Mouse (Mus musculus) CD8-positive naive resting alpha-beta T cell, adult 57 days (primary cell): Measurements from ENCODE around the gene Krt20. TPM values are rescaled to one million over a fixed set of nuclear protein-coding genes. Genes with fewer than 3 reads are reported as not detected.

Source experiments
- total RNA-seq: library from RNA; stranded (reverse); gene quantifications from one replicate; pipeline ENCODE4 v1.2.4, GENCODE M21; 2023

Gene Krt20
- not detected for total RNA-seq

DNA sequence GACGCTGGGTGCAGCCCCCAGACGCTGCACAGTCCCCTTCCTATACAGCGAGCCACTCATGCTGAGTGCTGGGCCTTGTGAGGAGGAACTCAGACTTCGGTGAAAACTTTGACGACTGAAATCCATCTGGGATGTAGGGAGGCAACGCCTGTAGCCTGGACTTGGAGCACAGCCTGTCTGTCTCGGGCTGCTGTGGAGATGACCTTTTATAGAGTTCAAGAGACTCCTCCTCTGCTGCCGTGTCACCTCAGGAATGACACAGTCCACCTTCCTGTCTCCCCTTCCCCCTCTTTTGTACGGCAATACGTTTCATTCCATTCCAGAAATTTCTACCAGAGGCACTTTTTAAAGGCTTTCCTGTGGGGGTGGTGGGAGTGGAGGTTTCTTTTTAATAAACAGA is at the start of gene Krt20:
TSS of gene Krt20 (minus strand) at position 179 of the 400 bp plus-strand sequence.

DNA sequence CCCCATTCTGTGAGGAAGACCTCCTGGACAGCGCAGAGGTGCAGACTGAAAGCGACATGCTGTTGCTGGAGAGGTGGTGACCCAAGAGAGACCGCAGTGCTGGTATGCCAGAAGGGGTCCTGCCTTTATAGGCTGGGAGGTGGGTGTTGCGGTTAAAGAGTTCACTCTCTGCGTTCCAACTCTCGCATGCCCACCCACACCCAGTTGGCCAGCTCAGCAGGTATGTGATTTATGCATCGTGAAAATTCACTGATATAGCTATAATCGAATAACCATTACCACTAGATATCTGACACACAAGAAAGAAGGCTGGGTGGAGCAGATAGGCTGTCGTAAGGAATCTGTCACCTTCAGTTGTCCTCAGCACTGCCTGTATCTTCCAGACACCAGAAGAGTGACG is 15.8 kb downstream of the Krt20 start, which contains the start of gene Krt12:
TSS of gene Krt12 (minus strand) at position 101 of the 400 bp plus-strand sequence.

DNA sequence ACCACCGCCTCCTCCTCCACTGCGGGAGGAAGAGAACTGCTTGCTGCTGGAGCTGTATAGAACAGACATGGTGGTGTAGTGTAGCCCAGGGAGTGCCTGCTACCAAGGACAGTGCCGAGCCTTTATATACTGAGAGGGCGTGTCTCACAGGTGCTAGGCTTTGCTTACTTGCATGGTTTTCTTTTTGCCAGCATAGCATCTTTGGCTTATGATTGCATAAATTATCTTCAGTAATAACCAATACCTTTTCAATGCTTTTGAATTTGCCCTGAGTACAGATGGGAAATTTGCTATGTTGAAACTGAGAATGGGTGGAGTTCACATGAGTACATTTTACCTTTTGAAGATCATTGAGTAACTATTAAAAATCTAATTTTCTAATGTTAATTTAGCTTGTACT is 48.7 kb downstream of the Krt20 start, which contains the start of gene Krt10:
TSS of gene Krt10 (minus strand) at position 101 of the 400 bp plus-strand sequence.

Other genes with a start within 250 kb of the Krt20 start
- gene Smarce1, start 207.1 kb downstream of the Krt20 start, total RNA-seq: 128 TPM
- gene Krt222, start 194.1 kb downstream of the Krt20 start, total RNA-seq: not detected
- gene Krt24, start 152.9 kb downstream of the Krt20 start, total RNA-seq: not detected
- gene Krt25, start 115.2 kb downstream of the Krt20 start, total RNA-seq: not detected
- gene Krt26, start 100.2 kb downstream of the Krt20 start, total RNA-seq: not detected
- not detected for gene Krt27, start 87.0 kb downstream of the Krt20 start, total RNA-seq
- not detected for gene Krt28, start 63.2 kb downstream of the Krt20 start, total RNA-seq
- 1.4 TPM for gene Krt10, start 48.8 kb downstream of the Krt20 start, total RNA-seq
- gene Krt12, start 15.9 kb downstream of the Krt20 start, total RNA-seq: not detected
- gene Krt23, start 55.0 kb upstream of the Krt20 start, total RNA-seq: not detected
- gene Krt39, start 83.2 kb upstream of the Krt20 start, total RNA-seq: not detected
- gene Krt40, start 105.0 kb upstream of the Krt20 start, total RNA-seq: not detected
- gene Krtap3-3, start 112.7 kb upstream of the Krt20 start, total RNA-seq: not detected
- gene Krtap3-2, start 118.7 kb upstream of the Krt20 start, total RNA-seq: not detected
- not detected for gene Gm11939, start 121.3 kb upstream of the Krt20 start, total RNA-seq
- gene Krtap3-1, start 128.5 kb upstream of the Krt20 start, total RNA-seq: not detected
- not detected for gene Krtap1-5, start 142.9 kb upstream of the Krt20 start, total RNA-seq
- gene Krtap1-4, start 145.5 kb upstream of the Krt20 start, total RNA-seq: not detected
- not detected for gene Krtap1-3, start 153.2 kb upstream of the Krt20 start, total RNA-seq
- gene Krtap9-3, start 160.0 kb upstream of the Krt20 start, total RNA-seq: not detected
- gene Gm11938, start 165.2 kb upstream of the Krt20 start, total RNA-seq: not detected
- not detected for gene Gm11937, start 172.0 kb upstream of the Krt20 start, total RNA-seq
- not detected for gene Krtap2-4, start 176.7 kb upstream of the Krt20 start, total RNA-seq
- not detected for gene Gm11562, start 182.3 kb upstream of the Krt20 start, total RNA-seq
- not detected for gene Krtap4-1, start 190.1 kb upstream of the Krt20 start, total RNA-seq
- not detected for gene Krtap4-2, start 196.9 kb upstream of the Krt20 start, total RNA-seq
- gene Krtap4-7, start 205.9 kb upstream of the Krt20 start, total RNA-seq: not detected
- not detected for gene Gm11555, start 212.1 kb upstream of the Krt20 start, total RNA-seq
- not detected for gene Gm11563, start 220.8 kb upstream of the Krt20 start, total RNA-seq
- not detected for gene Krtap4-6, start 227.8 kb upstream of the Krt20 start, total RNA-seq